Mouse (Mus musculus): ENCODE results near the gene Acrv1. TPM values are rescaled to one million over a fixed set of nuclear protein-coding genes. Genes with fewer than 3 reads are reported as not detected.
"Not testable (repeated sequence)": the region's sequence is repeated elsewhere in the genome, so short reads cannot be mapped to it uniquely, and the experiment has no call there.

Gene Acrv1
- not detected in 2 replicates for polyA plus RNA-seq (2015; fragmentation: Nextera tagmentation; extraction: Ambion mirVana)

GRCm38 (mm10) chr9:36692920-36693319 lies at the start of gene Acrv1:
TSS of gene Acrv1 (plus strand) at chr9:36693220.
- Histone ChIP-seq H3K9me3 (no peaks in the 10 kb centered on the region), H3K4me3 (replicated peaks) (no peak within 1 kb of the TSS), H3K27me3 (no peaks in the 10 kb centered on the region), H3K36me3 (no peaks in the 10 kb centered on the region), H3K4me1 (replicated peaks) (no peaks in the 10 kb centered on the region), H3K9ac (replicated peaks) (no peak within 1 kb of the TSS), H3K4me2 (replicated peaks) (no peak within 1 kb of the TSS), H3K27ac (no peak within 1 kb of the TSS)
- WGBS: 82% methylated on average over 1 of the region's 1 CpGs
- no peak for ATAC-seq

GRCm38 (mm10) chr9:36643276-36643675 lies 49.7 kb upstream of the Acrv1 start, which contains the start of gene A630095E13Rik:
TSS of gene A630095E13Rik (minus strand) at chr9:36643376.
- not testable (repeated sequence) for H3K4me3 ChIP-seq (replicated peaks); ATAC-seq; H3K27ac ChIP-seq; H3K27me3 ChIP-seq; H3K9ac ChIP-seq (replicated peaks); H3K4me1 ChIP-seq (replicated peaks); H3K4me2 ChIP-seq (replicated peaks); H3K9me3 ChIP-seq; H3K36me3 ChIP-seq
- WGBS: 59% methylated on average over 3 of the region's 3 CpGs

GRCm38 (mm10) chr9:36681424-36681823 lies 11.6 kb upstream of the Acrv1 start:
- no peak overlapping the region for H3K9ac ChIP-seq (replicated peaks)
- H3K4me2 ChIP-seq (replicated peaks): no peak overlapping the region
- 87% methylated on average over 2 of the region's 2 CpGs for WGBS
- no peak overlapping the region for H3K4me3 ChIP-seq (replicated peaks)
- no peaks in the 10 kb centered on the region for H3K4me1 ChIP-seq (replicated peaks)
- no peaks in the 10 kb centered on the region for H3K9me3 ChIP-seq
- H3K27me3 ChIP-seq: no peaks in the 10 kb centered on the region
- no peak overlapping the region for H3K27ac ChIP-seq
- H3K36me3 ChIP-seq: no peaks in the 10 kb centered on the region
- no peak for ATAC-seq

GRCm38 (mm10) chr9:36687329-36687728 lies 5.7 kb upstream of the Acrv1 start:
- Histone ChIP-seq H3K4me3 (replicated peaks) (no peak overlapping the region), H3K27ac (no peak overlapping the region), H3K9me3 (no peaks in the 10 kb centered on the region), H3K9ac (replicated peaks) (no peak overlapping the region), H3K36me3 (no peaks in the 10 kb centered on the region), H3K4me1 (replicated peaks) (no peaks in the 10 kb centered on the region), H3K4me2 (replicated peaks) (no peak overlapping the region), H3K27me3 (no peaks in the 10 kb centered on the region)
- no peak for ATAC-seq

GRCm38 (mm10) chr9:36694276-36694675 lies 1.3 kb downstream of the Acrv1 start:
- H3K4me2 ChIP-seq (replicated peaks): no peak overlapping the region
- H3K4me1 ChIP-seq (replicated peaks): no peaks in the 10 kb centered on the region
- H3K27ac ChIP-seq: no peak overlapping the region
- H3K9ac ChIP-seq (replicated peaks): no peak overlapping the region
- H3K27me3 ChIP-seq: no peaks in the 10 kb centered on the region
- WGBS: 94% methylated on average over 10 of the region's 10 CpGs
- ATAC-seq: no peak
- H3K4me3 ChIP-seq (replicated peaks): no peak overlapping the region
- H3K9me3 ChIP-seq: no peaks in the 10 kb centered on the region
- H3K36me3 ChIP-seq: no peaks in the 10 kb centered on the region

- no peaks in the 10 kb centered on the region for H3K27me3 ChIP-seq
- H3K4me1 ChIP-seq (replicated peaks): no peaks in the 10 kb centered on the region
- H3K4me3 ChIP-seq (replicated peaks): no peak overlapping the region
- H3K27ac ChIP-seq: no peak overlapping the region
- H3K36me3 ChIP-seq: peaks cover 8% of the 10 kb centered on the region; the same call in 1 of the 2 replicates
- ATAC-seq: no peak
- no peak overlapping the region for H3K9ac ChIP-seq (replicated peaks)
- 90% methylated on average over 3 of the region's 3 CpGs for WGBS
- H3K4me2 ChIP-seq (replicated peaks): no peak overlapping the region
- H3K9me3 ChIP-seq: no peaks in the 10 kb centered on the region
Measured at GRCm38 (mm10) chr9:36705923-36706322, 12.9 kb downstream of the Acrv1 start.

GRCm38 (mm10) chr9:36707304-36707703 lies 14.3 kb downstream of the Acrv1 start:
- Histone ChIP-seq H3K9ac (replicated peaks) (no peak overlapping the region), H3K27ac (no peak overlapping the region), H3K27me3 (no peaks in the 10 kb centered on the region), H3K4me3 (replicated peaks) (no peak overlapping the region), H3K4me1 (replicated peaks) (no peaks in the 10 kb centered on the region), H3K9me3 (no peaks in the 10 kb centered on the region), H3K36me3 (peaks cover 11% of the 10 kb centered on the region; the same call in 1 of the 2 replicates), H3K4me2 (replicated peaks) (no peak overlapping the region)
- no peak for ATAC-seq
- 93% methylated on average over 6 of the region's 6 CpGs for WGBS

GRCm38 (mm10) chr9:36716624-36717023 lies 23.6 kb downstream of the Acrv1 start:
- peaks cover 15% of the 10 kb centered on the region for H3K36me3 ChIP-seq
- no peak overlapping the region for H3K4me3 ChIP-seq (replicated peaks)
- H3K9me3 ChIP-seq: no peaks in the 10 kb centered on the region
- H3K27me3 ChIP-seq: no peaks in the 10 kb centered on the region
- H3K4me2 ChIP-seq (replicated peaks): no peak overlapping the region
- 76% methylated on average over 3 of the region's 3 CpGs for WGBS
- H3K4me1 ChIP-seq (replicated peaks): no peaks in the 10 kb centered on the region
- ATAC-seq: no peak
- H3K27ac ChIP-seq: no peak overlapping the region
- no peak overlapping the region for H3K9ac ChIP-seq (replicated peaks)

- Histone ChIP-seq H3K9ac (replicated peaks) (peak overlapping the region; percentile 75), H3K27me3 (no peaks in the 10 kb centered on the region), H3K36me3 (peaks cover 8% of the 10 kb centered on the region), H3K4me1 (replicated peaks) (peaks cover 16% of the 10 kb centered on the region), H3K27ac (peak overlapping the region; percentile 84), H3K9me3 (no peaks in the 10 kb centered on the region), H3K4me3 (replicated peaks) (peak overlapping the region; percentile 69), H3K4me2 (replicated peaks) (peak overlapping the region; percentile 98)
- ATAC-seq: peak; percentile 97
- WGBS: under 1% methylated on average over 53 of the region's 53 CpGs
Measured at GRCm38 (mm10) chr9:36726131-36727033, 33.4 kb downstream of the Acrv1 start.

GRCm38 (mm10) chr9:36727034-36727755 lies 34.2 kb downstream of the Acrv1 start, which contains the start of gene Chek1:
TSS of gene Chek1 (minus strand) at chr9:36727065.
- no peak for ATAC-seq

More at GRCm38 (mm10) chr9:36727034-36727755, 34.2 kb downstream of the Acrv1 start, which contains the start of gene Chek1:
- Histone ChIP-seq H3K4me1 (replicated peaks) (peaks cover 16% of the 10 kb centered on the region), H3K36me3 (peaks cover 6% of the 10 kb centered on the region), H3K4me2 (replicated peaks) (peak within 1 kb of the TSS; percentile 98), H3K9me3 (no peaks in the 10 kb centered on the region), H3K4me3 (replicated peaks) (peak within 1 kb of the TSS; percentile 69), H3K9ac (replicated peaks) (peak within 1 kb of the TSS; percentile 75), H3K27me3 (no peaks in the 10 kb centered on the region), H3K27ac (peak within 1 kb of the TSS; percentile 84)
- 8% methylated on average over 12 of the region's 12 CpGs for WGBS
